ENCODE assay signal across 11 mouse cellular contexts in genomic region chr1:90927308-90927707, GRCm38 (mm10). TPM values are rescaled to one million over a fixed set of nuclear protein-coding genes. Genes with fewer than 3 reads are reported as not detected.
DNase-seq lines count a peak whose midpoint lies in the region; ATAC-seq and TF ChIP-seq lines count a peak whose summit lies in the region.
"Had no signal": no experiment of that assay in that cellular context is flagged by ENCODE, and none has a peak within 500 bp of the region (broad histone marks: within the 10 kb centered on the region; RNA-seq: fewer than 3 reads in every experiment).

No protein-coding gene starts in this region.

- H3K27me3 ChIP-seq in heart, embryonic 11.5 days (ENCODE audit: control insufficient read depth, insufficient read depth, low read length) = peaks cover 2% of the 10 kb centered on the region; the same call in 1 of the 2 replicates
- 0 out of 2 replicates have a peak, but pooled peaks cover 7% of the 10 kb centered on the region for H3K27me3 ChIP-seq in heart, embryonic 13.5 days (replicated peaks)
- no peaks in the 10 kb centered on the region for H3K27me3 ChIP-seq in kidney, postnatal 0 days (ENCODE audit: insufficient read depth, low read length)
- H3K27me3 ChIP-seq in midbrain, postnatal 0 days (ENCODE audit: insufficient read depth, low read length) = peaks cover 4% of the 10 kb centered on the region; the same call in 1 of the 2 replicates

- no peak for DNase-seq in heart, adult 8-10 months (ENCODE audit: low spot score)
- DNase-seq in kidney, postnatal 0 days (ENCODE audit: low spot score) = peak; percentile 13
- peak; percentile 83 for DNase-seq in lung, postnatal 36 days
- no peak for DNase-seq in right cerebral cortex, adult 2 months (ENCODE audit: low spot score in 2 of 2)
- DNase-seq in midbrain, postnatal 0 days (ENCODE audit: low spot score) = no peak
- no peak for DNase-seq in thymus, postnatal 0 days (ENCODE audit: low spot score)
- DNase-seq: forebrain, postnatal 0 days had no signal

- no peak for ATAC-seq in heart, embryonic 11.5 days (replicated peaks; ENCODE audit: insufficient number of reproducible peaks, low FRiP score, low TSS enrichment)
- no peak for ATAC-seq in heart, embryonic 13.5 days (ENCODE audit: extremely low read depth, insufficient number of reproducible peaks, low FRiP score, low TSS enrichment)
- no peak for ATAC-seq in kidney, postnatal 0 days (replicated peaks; ENCODE audit: low FRiP score, low read depth)
- no peak for ATAC-seq in midbrain, postnatal 0 days (ENCODE audit: low FRiP score)
- ATAC-seq: inflammation-experienced regulatory T-cells, adult 6 months had no signal

- WGBS in heart, embryonic 11.5 days (ENCODE audit: insufficient replicate concordance) = 43% methylated on average over 15 of the region's 15 CpGs
- 38% methylated on average over 15 of the region's 15 CpGs for WGBS in heart, embryonic 13.5 days
- 30% methylated on average over 15 of the region's 15 CpGs for WGBS in kidney, postnatal 0 days
- WGBS in midbrain, postnatal 0 days = 50% methylated on average over 15 of the region's 15 CpGs

- no peaks in the 10 kb centered on the region for H3K9me3 ChIP-seq in heart, embryonic 11.5 days (replicated peaks; ENCODE audit: control insufficient read depth, low read length)
- H3K9me3 ChIP-seq in heart, embryonic 13.5 days = no peaks in the 10 kb centered on the region
- H3K9me3 ChIP-seq in kidney, postnatal 0 days (replicated peaks; ENCODE audit: low read length) = no peaks in the 10 kb centered on the region
- H3K9me3 ChIP-seq in midbrain, postnatal 0 days (ENCODE audit: low read length) = no peaks in the 10 kb centered on the region

- peaks cover 10% of the 10 kb centered on the region for H3K4me1 ChIP-seq in heart, embryonic 11.5 days (ENCODE audit: control insufficient read depth, insufficient read depth, low read length)
- H3K4me1 ChIP-seq in heart, embryonic 13.5 days = peaks cover 22% of the 10 kb centered on the region
- H3K4me1 ChIP-seq in kidney, postnatal 0 days (replicated peaks; ENCODE audit: insufficient read depth, low read length) = peaks cover 7% of the 10 kb centered on the region; the same call in 1 of the 2 replicates
- no peaks in the 10 kb centered on the region for H3K4me1 ChIP-seq in midbrain, postnatal 0 days (ENCODE audit: insufficient read depth, low read length)

- H3K4me3 ChIP-seq in heart, embryonic 11.5 days (ENCODE audit: low read depth, low read length) = no peak overlapping the region
- peak overlapping the region; percentile 48 for H3K4me3 ChIP-seq in heart, embryonic 13.5 days
- H3K4me3 ChIP-seq in kidney, postnatal 0 days (replicated peaks; ENCODE audit: low read depth, low read length) = 0 out of 2 replicates have a peak overlapping the region, but pooled peaks have one; percentile 21
- H3K4me3 ChIP-seq in midbrain, postnatal 0 days (ENCODE audit: low read depth, low read length) = no peak overlapping the region

- TF ChIP-seq CTCF in kidney, postnatal 0 days (IDR thresholded peaks at IDR 0.05; ENCODE audit: low read depth) = no peak
- no peak for TF ChIP-seq CTCF in midbrain, postnatal 0 days (IDR thresholded peaks at IDR 0.05)

- H3K9ac ChIP-seq in heart, embryonic 11.5 days (ENCODE audit: low read depth, low read length) = no peak overlapping the region
- H3K9ac ChIP-seq in heart, embryonic 13.5 days = no peak overlapping the region
- no peak overlapping the region for H3K9ac ChIP-seq in kidney, postnatal 0 days (ENCODE audit: low read depth, low read length)
- no peak overlapping the region for H3K9ac ChIP-seq in midbrain, postnatal 0 days (replicated peaks; ENCODE audit: low read length, poor library complexity, severe bottlenecking)
- H3K9ac ChIP-seq: forebrain, postnatal 0 days; liver, embryonic 14.5 days had no signal

- no peaks in the 10 kb centered on the region for H3K36me3 ChIP-seq in heart, embryonic 11.5 days (ENCODE audit: control insufficient read depth, insufficient read depth, low read length)
- no peaks in the 10 kb centered on the region for H3K36me3 ChIP-seq in heart, embryonic 13.5 days
- H3K36me3 ChIP-seq in kidney, postnatal 0 days (ENCODE audit: insufficient read depth, low read length) = no peaks in the 10 kb centered on the region
- no peaks in the 10 kb centered on the region for H3K36me3 ChIP-seq in midbrain, postnatal 0 days (ENCODE audit: insufficient read depth, low read length)

- H3K4me2 ChIP-seq in heart, embryonic 11.5 days = peak overlapping the region; percentile 86
- peak overlapping the region; percentile 81 for H3K4me2 ChIP-seq in heart, embryonic 13.5 days
- H3K4me2 ChIP-seq in kidney, postnatal 0 days (ENCODE audit: low read length) = peak overlapping the region; percentile 57
- H3K4me2 ChIP-seq in midbrain, postnatal 0 days (ENCODE audit: low read depth, low read length, poor library complexity, severe bottlenecking) = no peak overlapping the region

- H3K27ac ChIP-seq in heart, embryonic 11.5 days (ENCODE audit: low read depth, low read length) = no peak overlapping the region
- 0 out of 2 replicates have a peak overlapping the region, but pooled peaks have one; percentile 8 for H3K27ac ChIP-seq in heart, embryonic 13.5 days (replicated peaks)
- no peak overlapping the region for H3K27ac ChIP-seq in kidney, postnatal 0 days
- no peak overlapping the region for H3K27ac ChIP-seq in midbrain, postnatal 0 days (ENCODE audit: low read depth, low read length)
- H3K27ac ChIP-seq: liver, embryonic 14.5 days had no signal

RNA-seq across cellular contexts. Expression of gene Mlph, which starts 12.4 kb away (rescaled TPM):
- 0.16 TPM in 1 of 2 replicates, not detected in the other for polyA plus RNA-seq in heart, embryonic 11.5 days (2014; fragmentation: Nextera tagmentation; extraction: Ambion mirVana)
- 1 to 10 TPM in 2 of 4 experiments, under 1 TPM in 2; 0.75 to 1.5 (median 1.1) TPM for total RNA-seq in heart, adult 8-10 months (2022)
- 0.04 and 0.40 TPM in 2 replicates for polyA plus RNA-seq in heart, embryonic 13.5 days (2015; fragmentation: Nextera tagmentation; extraction: Ambion mirVana)
- polyA plus RNA-seq in kidney, postnatal 0 days (2015; fragmentation: Nextera tagmentation; extraction: Ambion mirVana) = 0.34 and 0.93 TPM in 2 replicates
- total RNA-seq in midbrain, postnatal 0 days (2014; rRNA removed) = 0.27 TPM in 1 of 2 replicates, not detected in the other
- polyA plus RNA-seq in midbrain, postnatal 0 days (2015; fragmentation: Nextera tagmentation; extraction: Ambion mirVana) = 0.35 and 0.39 TPM in 2 replicates
- polyA plus RNA-seq in thymus, postnatal 0 days (2015; fragmentation: Nextera tagmentation; extraction: Ambion mirVana) = 0.45 and 0.55 TPM in 2 replicates
- polyA plus RNA-seq: inflammation-experienced regulatory T-cells, adult 6 months had no signal

RNA-seq across cellular contexts. Expression of gene Prlh, which starts 25.6 kb away (rescaled TPM):
- polyA plus RNA-seq in heart, embryonic 11.5 days (2014; fragmentation: Nextera tagmentation; extraction: Ambion mirVana) = not detected in 2 replicates
- not detected for total RNA-seq in heart, adult 8-10 months (2022)
- polyA plus RNA-seq in heart, embryonic 13.5 days (2015; fragmentation: Nextera tagmentation; extraction: Ambion mirVana) = not detected in 2 replicates
- polyA plus RNA-seq in kidney, postnatal 0 days (2015; fragmentation: Nextera tagmentation; extraction: Ambion mirVana) = not detected in 2 replicates
- not detected in 2 replicates for total RNA-seq in midbrain, postnatal 0 days (2014; rRNA removed)
- not detected in 2 replicates for polyA plus RNA-seq in midbrain, postnatal 0 days (2015; fragmentation: Nextera tagmentation; extraction: Ambion mirVana)
- polyA plus RNA-seq in thymus, postnatal 0 days (2015; fragmentation: Nextera tagmentation; extraction: Ambion mirVana) = not detected in 2 replicates
- total RNA-seq: forebrain, postnatal 0 days had no signal
- polyA plus RNA-seq: forebrain, postnatal 0 days; inflammation-experienced regulatory T-cells, adult 6 months; liver, embryonic 14.5 days had no signal

RNA-seq across cellular contexts. Expression of gene Rab17, which starts 42.2 kb away (rescaled TPM):
- polyA plus RNA-seq in heart, embryonic 11.5 days (2014; fragmentation: Nextera tagmentation; extraction: Ambion mirVana) = 0.63 TPM in 1 of 2 replicates, not detected in the other
- total RNA-seq in heart, adult 8-10 months (2022) = 1 to 10 TPM; 2.0 to 4.4 (median 3.3) TPM
- polyA plus RNA-seq in heart, embryonic 13.5 days (2015; fragmentation: Nextera tagmentation; extraction: Ambion mirVana) = 0.57 and 1.5 TPM in 2 replicates
- polyA plus RNA-seq in kidney, postnatal 0 days (2015; fragmentation: Nextera tagmentation; extraction: Ambion mirVana) = 21.3 and 23.3 TPM in 2 replicates
- total RNA-seq in midbrain, postnatal 0 days (2014; rRNA removed) = not detected in 2 replicates
- 0.26 and 0.37 TPM in 2 replicates for polyA plus RNA-seq in midbrain, postnatal 0 days (2015; fragmentation: Nextera tagmentation; extraction: Ambion mirVana)
- polyA plus RNA-seq in thymus, postnatal 0 days (2015; fragmentation: Nextera tagmentation; extraction: Ambion mirVana) = 0.94 and 1.1 TPM in 2 replicates
- polyA plus RNA-seq: forebrain, postnatal 0 days; inflammation-experienced regulatory T-cells, adult 6 months had no signal

Comparison
In these comparisons a context has a peak if more than half of its experiments do, and no peak if none do; other contexts are left out.
1. H3K4me3 ChIP-seq: peak in heart, embryonic 13.5 days (single experiment) and kidney, postnatal 0 days (single experiment); none in heart, embryonic 11.5 days (single experiment) and midbrain, postnatal 0 days (single experiment).
2. DNase-seq: peak in kidney, postnatal 0 days (single experiment) and lung, postnatal 36 days (single experiment); none in heart, adult 8-10 months (single experiment), right cerebral cortex, adult 2 months (0 of 2), midbrain, postnatal 0 days (single experiment) and thymus, postnatal 0 days (single experiment).